Mouse (Mus musculus) kidney, embryonic 15.5 days (tissue): ENCODE measurements around the gene Kcnab1. TPM values are rescaled to one million over a fixed set of nuclear protein-coding genes. Genes with fewer than 3 reads are reported as not detected.
A peak's percentile ranks its signal among the peaks of the same experiment; 100 is the strongest.

Source experiments
- ATAC-seq: fragments of 200-750 bp; cut with Nextera tagmentation; replicated peaks from 2 replicates; pipeline ENCODE4 v1.8.0; 2017; ENCODE audit warnings: moderate TSS enrichment; ENCODE audit not compliant: low FRiP score
- H3K27ac ChIP-seq: fragments of 300-500 bp; sonication (generic); 2 replicates; pipeline ENCODE4 v1.5.1; 2015; ENCODE audit warnings: mild to moderate bottlenecking, inconsistent platforms
- H3K27me3 ChIP-seq: fragments of 300-500 bp; sonication (generic); 2 replicates; pipeline ENCODE4 v1.6.1; 2015; ENCODE audit warnings: inconsistent platforms
- H3K36me3 ChIP-seq: fragments of 300-500 bp; sonication (generic); 2 replicates; pipeline ENCODE4 v1.6.1; 2015; ENCODE audit warnings: inconsistent platforms
- H3K4me1 ChIP-seq: fragments of 300-500 bp; sonication (generic); 2 replicates; pipeline ENCODE4 v1.6.1; 2015; ENCODE audit warnings: inconsistent platforms
- H3K4me2 ChIP-seq: fragments of 300-500 bp; sonication (generic); 2 replicates; pipeline ENCODE4 v1.6.1; 2015; ENCODE audit warnings: moderate library complexity, mild to moderate bottlenecking, inconsistent platforms
- H3K4me3 ChIP-seq: fragments of 300-500 bp; sonication (generic); replicated peaks from 2 replicates; pipeline ENCODE4 v1.5.1; 2015; ENCODE audit warnings: mild to moderate bottlenecking, inconsistent platforms
- H3K9ac ChIP-seq: fragments of 300-500 bp; sonication (generic); 2 replicates; pipeline ENCODE4 v1.6.1; 2015; ENCODE audit warnings: mild to moderate bottlenecking, inconsistent platforms
- H3K9me3 ChIP-seq: fragments of 300-500 bp; sonication (generic); replicated peaks from 2 replicates; pipeline ENCODE4 v1.6.1; 2016; ENCODE audit warnings: inconsistent platforms
- WGBS: fragments of 180-500 bp; shearing (Covaris S2); methylation state at CpG from one replicate; pipeline ENCODE4 v1.1.7; 2015; ENCODE audit warnings: mixed read lengths; 5-methylcytosine and 5-hydroxymethylcytosine counted together
- polyA plus RNA-seq: library from polyadenylated mRNA; unstranded; fragments of >200 nt; fragmentation: Nextera tagmentation; extraction: Ambion mirVana; gene quantifications from 2 replicates; pipeline ENCODE4 v1.2.1, GENCODE M21; 2015

Kcnab1 gene
- polyA plus RNA-seq, 1 experiment from 2014 or later = 3.5 TPM

DNA sequence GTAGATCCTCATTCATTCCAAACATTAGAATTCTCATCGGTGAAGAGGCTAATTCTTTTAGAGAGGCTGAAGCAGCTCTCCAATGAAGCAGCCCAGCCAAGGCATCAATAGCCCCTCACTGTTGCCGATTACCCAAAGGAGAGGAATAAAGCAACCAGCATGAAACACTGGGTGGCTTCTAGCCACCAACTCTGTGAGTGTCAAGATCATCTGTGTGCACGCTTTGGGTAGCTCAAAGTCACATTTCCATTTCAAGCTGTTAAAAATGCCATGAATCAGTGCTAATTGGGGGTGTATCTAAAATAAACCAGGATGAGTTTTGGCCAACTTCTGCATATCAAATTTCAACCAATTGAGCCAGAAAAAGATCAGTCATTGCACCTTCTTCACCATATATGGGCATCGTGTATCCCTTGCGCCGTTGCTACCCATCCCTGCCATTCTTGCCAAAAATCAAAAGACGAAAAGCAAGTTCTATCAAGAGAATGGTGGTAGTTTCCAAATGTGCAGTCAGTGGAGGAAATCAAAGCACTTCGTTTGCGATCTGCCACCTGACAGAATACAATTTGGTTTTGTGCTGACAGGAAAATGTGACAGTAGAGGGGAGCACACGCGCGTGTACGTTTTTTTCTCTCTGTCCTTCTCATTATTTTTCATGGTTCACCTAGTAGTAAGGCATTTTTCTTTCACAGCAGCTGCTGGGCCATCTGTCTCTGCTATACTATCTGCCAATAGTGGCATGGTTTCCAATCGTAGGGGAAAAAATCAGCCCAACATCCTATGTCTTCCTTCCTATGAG lies 213.0 kb downstream of the Kcnab1 start:
- H3K4me1 ChIP-seq = no peaks in the 10 kb centered on the region
- ATAC-seq = no peak
- H3K9me3 ChIP-seq = no peaks in the 10 kb centered on the region
- H3K4me2 ChIP-seq = no peak overlapping the region
- no peak overlapping the region for H3K9ac ChIP-seq
- H3K27ac ChIP-seq = no peak overlapping the region
- 88% methylated on average over 14 of the region's 14 CpGs for WGBS
- no peaks in the 10 kb centered on the region for H3K36me3 ChIP-seq
- no peak overlapping the region for H3K4me3 ChIP-seq
- H3K27me3 ChIP-seq = no peaks in the 10 kb centered on the region

DNA sequence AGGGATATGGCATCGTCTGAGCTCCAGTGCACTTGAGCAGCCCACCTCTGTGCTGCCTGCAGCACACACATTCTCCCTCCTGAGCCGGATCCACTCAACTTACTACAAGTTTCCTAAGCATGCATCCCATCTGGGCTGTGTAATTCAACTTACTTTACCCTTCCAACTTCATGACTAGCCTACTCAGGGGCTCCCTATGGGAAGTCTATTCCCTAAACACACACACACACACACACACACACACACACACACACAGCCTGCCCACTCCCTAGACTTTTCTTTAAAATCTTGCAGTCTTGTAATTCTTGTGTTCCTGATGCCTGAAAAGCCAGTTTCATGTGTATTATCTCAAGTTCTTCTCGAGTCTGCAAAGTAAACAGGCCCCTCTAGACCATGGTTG lies 216.1 kb downstream of the Kcnab1 start:
- H3K36me3 ChIP-seq = no peaks in the 10 kb centered on the region
- no peak for ATAC-seq
- 74% methylated on average over 3 of the region's 3 CpGs for WGBS
- H3K4me1 ChIP-seq = no peaks in the 10 kb centered on the region
- no peaks in the 10 kb centered on the region for H3K27me3 ChIP-seq
- H3K9me3 ChIP-seq = no peaks in the 10 kb centered on the region
- no peak overlapping the region for H3K4me3 ChIP-seq
- H3K27ac ChIP-seq = no peak overlapping the region
- no peak overlapping the region for H3K9ac ChIP-seq
- no peak overlapping the region for H3K4me2 ChIP-seq

GRCm38 (mm10) chr3:65328814-65329213 lies 219.6 kb downstream of the Kcnab1 start:
- no peak for ATAC-seq
- Histone ChIP-seq H3K27me3 (no peaks in the 10 kb centered on the region), H3K4me1 (no peaks in the 10 kb centered on the region), H3K36me3 (no peaks in the 10 kb centered on the region), H3K4me3 (no peak overlapping the region), H3K9me3 (no peaks in the 10 kb centered on the region), H3K27ac (no peak overlapping the region), H3K9ac (no peak overlapping the region), H3K4me2 (no peak overlapping the region)
- WGBS = 83% methylated on average over 4 of the region's 4 CpGs

DNA sequence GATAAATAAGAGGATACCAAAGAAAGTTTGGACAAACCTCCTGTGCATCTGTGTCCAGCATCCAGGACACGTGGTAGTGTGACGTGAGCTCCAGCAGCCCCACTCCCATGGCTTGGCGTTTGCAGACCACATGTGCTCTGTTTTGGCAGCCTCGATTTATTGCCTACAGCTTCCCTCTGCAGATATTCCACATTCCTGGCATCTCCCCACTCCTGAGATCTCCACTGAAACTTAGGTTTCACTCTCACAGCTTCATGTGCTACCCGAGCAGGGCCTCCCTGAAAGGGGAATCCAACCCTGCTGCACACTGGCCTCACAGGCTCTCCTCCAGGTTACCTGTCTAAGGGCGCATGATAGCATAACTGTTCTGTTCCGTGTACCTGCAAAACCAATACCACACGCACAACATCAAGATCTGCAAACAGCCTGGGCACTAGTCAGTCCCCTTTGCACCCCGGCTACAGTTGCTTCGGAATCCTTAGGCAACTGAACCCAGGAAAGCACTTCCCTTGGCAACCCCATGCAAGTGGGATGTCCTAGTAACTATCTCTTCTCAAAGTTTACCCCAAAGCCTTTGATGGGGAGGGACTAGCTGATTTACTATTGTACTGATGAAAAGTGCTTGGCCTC lies 228.8 kb downstream of the Kcnab1 start:
- Histone ChIP-seq H3K36me3 (no peaks in the 10 kb centered on the region), H3K4me3 (no peak overlapping the region), H3K27ac (no peak overlapping the region), H3K9me3 (no peaks in the 10 kb centered on the region), H3K9ac (no peak overlapping the region), H3K4me1 (peaks cover 7% of the 10 kb centered on the region), H3K27me3 (no peaks in the 10 kb centered on the region), H3K4me2 (no peak overlapping the region)
- 54% methylated on average over 10 of the region's 10 CpGs for WGBS
- ATAC-seq = peak; percentile 71; the same call in 1 of the 2 replicates

GRCm38 (mm10) chr3:65340173-65340951 lies 231.2 kb downstream of the Kcnab1 start:
- Histone ChIP-seq H3K4me2 (no peak overlapping the region), H3K4me3 (no peak overlapping the region), H3K9ac (no peak overlapping the region), H3K27me3 (no peaks in the 10 kb centered on the region), H3K9me3 (no peaks in the 10 kb centered on the region), H3K27ac (no peak overlapping the region), H3K36me3 (no peaks in the 10 kb centered on the region), H3K4me1 (peaks cover 7% of the 10 kb centered on the region)
- no peak for ATAC-seq
- 52% methylated on average over 5 of the region's 5 CpGs for WGBS

DNA sequence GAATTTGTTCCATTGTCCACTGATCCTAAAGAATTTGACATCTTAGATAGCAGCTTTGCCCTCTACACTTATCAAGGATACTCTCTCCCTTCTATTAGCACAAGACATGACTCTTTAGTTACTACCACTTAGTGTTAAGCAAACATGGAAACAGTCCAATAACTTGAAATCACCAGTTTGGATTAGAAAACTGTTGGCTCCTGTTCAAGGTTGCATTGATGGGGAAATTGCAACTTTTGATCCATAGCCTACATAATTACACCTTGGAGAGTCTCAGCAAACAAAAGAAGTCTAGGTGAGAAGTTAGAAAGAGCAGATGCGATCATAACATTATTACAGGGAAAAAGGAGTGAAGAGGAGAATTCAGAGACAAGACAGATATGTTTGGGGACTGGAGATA lies 237.0 kb downstream of the Kcnab1 start:
- no peaks in the 10 kb centered on the region for H3K9me3 ChIP-seq
- ATAC-seq = no peak
- no peak overlapping the region for H3K4me3 ChIP-seq
- H3K27ac ChIP-seq = no peak overlapping the region
- H3K4me2 ChIP-seq = no peak overlapping the region
- H3K9ac ChIP-seq = no peak overlapping the region
- 94% methylated on average over 1 of the region's 1 CpGs for WGBS
- H3K27me3 ChIP-seq = no peaks in the 10 kb centered on the region
- H3K36me3 ChIP-seq = no peaks in the 10 kb centered on the region
- H3K4me1 ChIP-seq = no peaks in the 10 kb centered on the region

DNA sequence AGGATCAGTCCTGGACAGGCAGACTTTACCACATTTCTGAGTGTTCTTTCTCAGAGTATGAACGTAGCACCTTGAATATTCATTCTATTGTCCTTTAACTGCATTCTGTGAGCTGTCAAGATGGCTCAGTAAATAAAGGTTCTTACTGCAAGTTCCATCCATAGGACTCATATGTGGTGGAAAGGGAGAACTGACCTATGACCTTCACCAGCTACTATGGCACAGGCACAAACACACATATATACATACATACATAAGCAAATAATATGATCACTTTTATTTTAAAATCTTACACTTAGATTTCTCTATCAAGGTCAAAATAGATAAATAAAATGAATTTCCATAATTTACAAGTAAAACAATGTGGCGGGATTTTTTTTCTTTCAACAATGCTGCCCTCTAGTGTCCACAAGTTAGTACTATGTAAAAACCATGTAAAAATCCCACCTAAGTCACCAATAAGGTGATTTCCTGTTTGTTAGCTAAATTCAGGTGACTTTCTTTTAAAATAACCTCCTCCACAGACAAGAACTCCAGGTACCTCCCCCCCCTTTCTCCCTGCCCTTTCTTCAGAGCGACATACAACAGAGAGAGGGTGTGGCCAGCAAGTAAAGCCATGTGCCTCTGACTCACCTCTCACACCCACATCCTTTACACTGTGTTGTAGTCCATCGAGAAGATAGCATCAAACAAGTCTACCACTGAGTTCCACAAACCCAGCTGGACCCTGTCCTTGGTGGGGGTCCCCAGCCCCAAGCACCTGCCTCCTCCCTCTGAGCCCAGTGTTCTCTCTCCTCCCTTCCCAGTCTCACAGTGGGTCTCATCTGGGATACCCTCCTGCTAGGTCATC lies 243.3 kb downstream of the Kcnab1 start:
- H3K4me1 ChIP-seq = no peaks in the 10 kb centered on the region
- 49% methylated on average over 4 of the region's 4 CpGs for WGBS
- peak; percentile 63; the same call in 1 of the 2 replicates for ATAC-seq

GRCm38 (mm10) chr3:65353263-65354037 lies 244.3 kb downstream of the Kcnab1 start:
- ATAC-seq = peak; percentile 69
- H3K4me2 ChIP-seq = no peak overlapping the region
- no peak overlapping the region for H3K27ac ChIP-seq
- H3K4me1 ChIP-seq = no peaks in the 10 kb centered on the region
- 66% methylated on average over 10 of the region's 10 CpGs for WGBS
- H3K27me3 ChIP-seq = no peaks in the 10 kb centered on the region
- no peak overlapping the region for H3K4me3 ChIP-seq
- H3K9me3 ChIP-seq = no peaks in the 10 kb centered on the region
- H3K9ac ChIP-seq = no peak overlapping the region
- H3K36me3 ChIP-seq = no peaks in the 10 kb centered on the region

More for the DNA sequence above, 243.3 kb downstream of the Kcnab1 start:
- Histone ChIP-seq H3K9me3 (no peaks in the 10 kb centered on the region), H3K4me2 (no peak overlapping the region), H3K9ac (no peak overlapping the region), H3K27me3 (no peaks in the 10 kb centered on the region), H3K36me3 (no peaks in the 10 kb centered on the region), H3K4me3 (no peak overlapping the region), H3K27ac (no peak overlapping the region)

DNA sequence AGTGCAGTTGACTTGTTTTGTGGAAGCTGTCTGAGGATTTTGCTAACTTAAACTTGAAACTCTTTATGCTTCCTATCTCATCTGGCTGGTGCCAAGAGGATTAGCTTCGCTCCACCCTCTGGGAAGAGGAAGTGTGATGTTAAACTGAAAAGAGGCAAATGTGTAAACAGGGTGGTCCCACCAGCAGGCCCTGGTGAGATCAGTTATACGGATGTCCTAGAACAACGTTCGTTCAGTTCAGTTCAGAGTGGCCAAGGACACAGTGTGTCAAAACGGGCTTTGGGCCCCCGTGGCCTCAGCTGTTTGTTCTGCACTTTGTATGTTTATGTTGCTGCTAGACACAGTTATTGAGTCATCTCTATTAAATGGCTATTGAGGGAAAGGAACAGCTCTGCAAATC lies 246.3 kb downstream of the Kcnab1 start:
- WGBS = 60% methylated on average over 6 of the region's 6 CpGs
- H3K27me3 ChIP-seq = no peaks in the 10 kb centered on the region
- no peak for ATAC-seq

DNA sequence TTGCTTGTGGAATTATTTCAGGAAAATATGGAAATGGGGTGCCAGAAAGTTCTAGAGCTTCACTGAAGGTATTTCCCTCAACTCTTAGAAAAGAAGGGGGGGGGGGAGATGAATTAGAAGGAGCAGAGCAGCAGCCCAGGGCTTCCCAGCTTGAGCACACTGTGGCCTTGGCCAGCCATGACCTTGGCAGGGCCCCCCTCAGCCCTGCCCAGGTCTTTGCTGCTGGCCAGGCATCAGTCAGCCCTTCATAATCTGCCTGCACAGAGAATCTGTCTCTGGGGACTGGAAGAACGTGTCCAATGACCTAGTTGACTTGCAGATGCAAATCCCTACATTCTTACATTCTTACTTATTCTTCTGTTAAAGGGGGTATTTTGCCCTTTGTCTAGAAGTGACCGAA lies 249.1 kb downstream of the Kcnab1 start:
- no peak overlapping the region for H3K4me3 ChIP-seq
- H3K4me1 ChIP-seq = no peaks in the 10 kb centered on the region
- no peaks in the 10 kb centered on the region for H3K27me3 ChIP-seq
- no peak overlapping the region for H3K9ac ChIP-seq
- ATAC-seq = no peak
- no peaks in the 10 kb centered on the region for H3K9me3 ChIP-seq
- no peak overlapping the region for H3K4me2 ChIP-seq
- H3K27ac ChIP-seq = no peak overlapping the region
- no peaks in the 10 kb centered on the region for H3K36me3 ChIP-seq
- 74% methylated on average over 2 of the region's 2 CpGs for WGBS

More for the DNA sequence above, 246.3 kb downstream of the Kcnab1 start:
- Histone ChIP-seq H3K9me3 (no peaks in the 10 kb centered on the region), H3K9ac (no peak overlapping the region), H3K4me1 (no peaks in the 10 kb centered on the region), H3K4me2 (no peak overlapping the region), H3K27ac (no peak overlapping the region), H3K4me3 (no peak overlapping the region), H3K36me3 (no peaks in the 10 kb centered on the region)

DNA sequence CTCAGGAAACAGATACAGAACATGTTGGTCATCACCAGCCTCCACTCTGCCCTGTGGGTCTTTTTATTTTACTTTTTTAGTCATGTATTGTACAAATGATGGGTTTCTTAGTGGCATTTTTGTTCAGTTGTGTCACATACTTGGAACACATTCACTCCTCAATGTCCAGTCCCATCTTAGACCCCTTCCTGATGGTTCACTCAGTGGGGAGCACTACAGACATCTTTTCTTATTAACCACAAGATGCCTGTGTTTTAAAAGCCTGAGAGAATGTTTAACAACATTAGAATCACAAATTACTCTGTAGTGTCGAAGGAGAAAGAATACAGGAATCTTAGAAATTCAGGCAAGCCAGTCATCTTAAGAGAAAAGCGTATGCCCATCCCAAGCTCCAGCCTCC lies 249.7 kb downstream of the Kcnab1 start:
- H3K9me3 ChIP-seq = no peaks in the 10 kb centered on the region
- H3K36me3 ChIP-seq = no peaks in the 10 kb centered on the region
- ATAC-seq = no peak
- no peak overlapping the region for H3K4me2 ChIP-seq
- no peaks in the 10 kb centered on the region for H3K4me1 ChIP-seq
- H3K4me3 ChIP-seq = no peak overlapping the region
- no peak overlapping the region for H3K27ac ChIP-seq
- no peaks in the 10 kb centered on the region for H3K27me3 ChIP-seq
- 79% methylated on average over 2 of the region's 2 CpGs for WGBS
- H3K9ac ChIP-seq = no peak overlapping the region
